Mouse (Mus musculus) CH12.LX (cell line): ENCODE results near the gene 2610507B11Rik. TPM values are rescaled to one million over a fixed set of nuclear protein-coding genes. Genes with fewer than 3 reads are reported as not detected.

Experiments used
- DNase-seq: peaks from one replicate; pipeline ENCODE4 v3.0.0-alpha.2; 2013; ENCODE audit errors: extremely low read depth
- H3K27ac ChIP-seq: 2 replicates; pipeline ENCODE4 v1.5.1; 2012; ENCODE audit warnings: low read depth, mild to moderate bottlenecking, control low read depth, moderate library complexity; ENCODE audit not compliant: insufficient read depth
- H3K27me3 ChIP-seq: replicated peaks from 2 replicates; pipeline ENCODE3; 2012; ENCODE audit warnings: inconsistent platforms
- H3K36me3 ChIP-seq, 2 experiments: replicated peaks in 1 of 2; 2 replicates each; pipeline versions ENCODE3 to v1.6.1; 2012; ENCODE audit warnings: inconsistent platforms in 1 of 2, low read length in 1 of 2, mild to moderate bottlenecking in 1 of 2, mixed read lengths in 1 of 2, moderate library complexity in 1 of 2; ENCODE audit not compliant: control insufficient read depth in 1 of 2, insufficient read depth in 1 of 2
- H3K4me1 ChIP-seq, 2 experiments: 2 replicates each; pipeline ENCODE4 v1.6.1; 2012; ENCODE audit warnings: inconsistent platforms in 1 of 2, moderate library complexity in 1 of 2; ENCODE audit not compliant: insufficient read depth in 2 of 2, control insufficient read depth in 1 of 2
- H3K4me2 ChIP-seq: 2 replicates; pipeline ENCODE4 v1.6.1; 2012; ENCODE audit warnings: low read depth, mild to moderate bottlenecking, control low read depth; ENCODE audit not compliant: poor library complexity, insufficient read depth, severe bottlenecking
- H3K4me3 ChIP-seq, 3 experiments: fragments of 150-350 bp in 1 of 3; sonication (generic) in 1 of 3; replicated peaks in 1 of 3; 2 replicates each; pipeline versions ENCODE3 to v1.5.1; 2011 to 2012; ENCODE audit warnings: low read depth in 2 of 3, low read length in 2 of 3, mild to moderate bottlenecking in 2 of 3, moderate library complexity in 2 of 3, control low read depth in 1 of 3, improper control_type of control experiment in 1 of 3, inconsistent platforms in 1 of 3, mixed read lengths in 1 of 3; ENCODE audit not compliant: poor library complexity in 1 of 3
- H3K79me2 ChIP-seq: replicated peaks from 2 replicates; pipeline ENCODE4 v1.6.1; 2012; ENCODE audit warnings: mild to moderate bottlenecking, moderate library complexity; ENCODE audit not compliant: control insufficient read depth, poor library complexity, insufficient read depth, severe bottlenecking; ENCODE audit errors: extremely low read depth
- H3K9ac ChIP-seq: 2 replicates; pipeline ENCODE4 v1.6.1; 2012; ENCODE audit warnings: low read depth, mild to moderate bottlenecking, control low read depth, moderate library complexity; ENCODE audit not compliant: insufficient read depth
- H3K9me3 ChIP-seq: replicated peaks from 2 replicates; pipeline ENCODE3; 2012; ENCODE audit warnings: low read length, inconsistent platforms, mixed read lengths
- BHLHE40 ChIP-seq: IDR thresholded peaks from 2 replicates; pipeline ENCODE4 v1.6.1; 2011; ENCODE audit warnings: mild to moderate bottlenecking, low read depth, low read length, improper control_type of control experiment
- CHD1 ChIP-seq: IDR thresholded peaks from 2 replicates; pipeline ENCODE4 v1.6.1; 2012; ENCODE audit warnings: low read depth, low read length, improper control_type of control experiment, inconsistent platforms
- CTCF ChIP-seq, 2 experiments: IDR thresholded peaks in 1 of 2; conservative IDR thresholded peaks in 1 of 2; 2 replicates each; pipeline ENCODE4 v1.5.1; 2011 to 2012; ENCODE audit warnings: low read depth in 2 of 2, low read length in 2 of 2, improper control_type of control experiment in 1 of 2, inconsistent platforms in 1 of 2, mild to moderate bottlenecking in 1 of 2, moderate library complexity in 1 of 2
- E2F4 ChIP-seq: IDR thresholded peaks from 2 replicates; pipeline ENCODE4 v1.6.1; 2011; ENCODE audit warnings: low read depth, low read length, improper control_type of control experiment; ENCODE audit not compliant: insufficient replicate concordance
- EP300 ChIP-seq: IDR thresholded peaks from 2 replicates; pipeline ENCODE4 v1.6.1; 2011; ENCODE audit warnings: low read length, improper control_type of control experiment
- ETS1 ChIP-seq: conservative IDR thresholded peaks from 2 replicates; pipeline ENCODE4 v1.6.1; 2012; ENCODE audit warnings: low read depth, mild to moderate bottlenecking, inconsistent platforms, low read length, improper control_type of control experiment, moderate library complexity
- GABPA ChIP-seq: IDR thresholded peaks from 2 replicates; pipeline ENCODE4 v1.6.1; 2012; ENCODE audit warnings: low read depth, low read length, improper control_type of control experiment, inconsistent platforms; ENCODE audit not compliant: insufficient replicate concordance
- HCFC1 ChIP-seq: IDR thresholded peaks from 2 replicates; pipeline ENCODE4 v1.6.1; 2012; ENCODE audit warnings: low read depth, mild to moderate bottlenecking, inconsistent platforms, low read length, improper control_type of control experiment
- IRF4 ChIP-seq: IDR thresholded peaks from 2 replicates; pipeline ENCODE4 v1.6.1; 2014; ENCODE audit warnings: low read depth, mild to moderate bottlenecking, inconsistent platforms, low read length, improper control_type of control experiment
- JUN ChIP-seq: IDR thresholded peaks from 2 replicates; pipeline ENCODE4 v1.6.1; 2011; ENCODE audit warnings: low read depth, mild to moderate bottlenecking, low read length, improper control_type of control experiment, moderate library complexity; ENCODE audit not compliant: insufficient read depth
- JUND ChIP-seq: conservative IDR thresholded peaks from 2 replicates; pipeline ENCODE4 v1.6.1; 2011; ENCODE audit warnings: low read depth, low read length, improper control_type of control experiment
- KAT2A ChIP-seq: IDR thresholded peaks from 2 replicates; pipeline ENCODE4 v1.6.1; 2012; ENCODE audit warnings: low read length, improper control_type of control experiment, inconsistent platforms; ENCODE audit not compliant: insufficient replicate concordance
- MAFK ChIP-seq: IDR thresholded peaks from 2 replicates; pipeline ENCODE4 v1.6.1; 2011; ENCODE audit warnings: low read length, improper control_type of control experiment; ENCODE audit not compliant: insufficient replicate concordance
- MAX ChIP-seq: IDR thresholded peaks from 2 replicates; pipeline ENCODE4 v1.6.1; 2011; ENCODE audit warnings: low read length, improper control_type of control experiment
- MXI1 ChIP-seq: IDR thresholded peaks from 2 replicates; pipeline ENCODE4 v1.6.1; 2011; ENCODE audit warnings: mild to moderate bottlenecking, low read depth, low read length, improper control_type of control experiment
- MYC ChIP-seq: IDR thresholded peaks from 2 replicates; pipeline ENCODE4 v1.6.1; 2011; ENCODE audit warnings: low read depth, mild to moderate bottlenecking, improper control_type of control experiment, low read length
- NRF1 ChIP-seq: IDR thresholded peaks from 2 replicates; pipeline ENCODE4 v1.6.1; 2014; ENCODE audit warnings: low read depth, mild to moderate bottlenecking, inconsistent platforms, low read length, improper control_type of control experiment, moderate library complexity
- RAD21 ChIP-seq: IDR thresholded peaks from 2 replicates; pipeline ENCODE4 v1.6.1; 2011; ENCODE audit warnings: low read depth, mild to moderate bottlenecking, low read length, improper control_type of control experiment, moderate library complexity
- SIN3A ChIP-seq: IDR thresholded peaks from 2 replicates; pipeline ENCODE4 v1.6.1; 2012; ENCODE audit warnings: low read length, improper control_type of control experiment, inconsistent platforms
- SMC3 ChIP-seq: IDR thresholded peaks from 2 replicates; pipeline ENCODE4 v1.6.1; 2011; ENCODE audit warnings: low read depth, low read length, improper control_type of control experiment
- TBP ChIP-seq: conservative IDR thresholded peaks from 2 replicates; pipeline ENCODE4 v1.6.1; 2011; ENCODE audit warnings: low read depth, low read length, improper control_type of control experiment
- UBTF ChIP-seq: IDR thresholded peaks from 2 replicates; pipeline ENCODE4 v1.6.1; 2012; ENCODE audit warnings: low read depth, mild to moderate bottlenecking, inconsistent platforms, low read length, improper control_type of control experiment, moderate library complexity
- USF2 ChIP-seq: conservative IDR thresholded peaks from 2 replicates; pipeline ENCODE4 v1.6.1; 2011; ENCODE audit warnings: low read depth, low read length, improper control_type of control experiment
- ZC3H11A ChIP-seq: IDR thresholded peaks from 2 replicates; pipeline ENCODE4 v1.6.1; 2012; ENCODE audit warnings: low read depth, mild to moderate bottlenecking, inconsistent platforms, low read length, improper control_type of control experiment
- dilution Hi-C: fragments of 300-500 bp; cut with MboI; formaldehyde crosslinking; loops from 2 replicates; pipeline ENCODE4 v1.14.3; 2020; ENCODE audit warnings: low sequenced_read_pairs; ENCODE audit not compliant: extremely low pct_unique_long_range_greater_than_20kb, extremely low pct_ligation_motif_present
- in situ Hi-C: fragments of 300-500 bp; cut with MboI; formaldehyde crosslinking; loops from 3 replicates; pipeline ENCODE4 v1.14.3; 2019; ENCODE audit warnings: low sequenced_read_pairs, low pct_ligation_motif_present, low pct_unique_long_range_greater_than_20kb, mixed read lengths
- polyA plus RNA-seq: library from polyadenylated mRNA; unstranded; fragments of >175 nt; gene quantifications from 2 replicates; pipeline ENCODE4 v1.2.1, GENCODE M21; 2012; ENCODE audit warnings: low read depth; ENCODE audit not compliant: insufficient read length
- total RNA-seq, 2 experiments: library from RNA; depleted of rRNA; stranded (reverse); fragments of 300-350 nt in 1 of 2; fragments of >200 nt in 1 of 2; gene quantifications; 2 replicates each; pipeline ENCODE4 v1.2.3; 2012 to 2014

The 2610507B11Rik gene
- total and polyA plus RNA-seq, 3 experiments, result 58.9 to 96.9 (median 89.3) TPM

GRCm38 (mm10) chr11:78327634-78328511, 66.3 kb downstream of the 2610507B11Rik start, which contains the start of gene Pigs (continued):
- TF ChIP-seq HCFC1 (peak; percentile 68), ZC3H11A (no peak), GABPA (no peak), ETS1 (no peak), MYC (peak; percentile 69; the same call in 1 of the 2 replicates), UBTF (no peak; the same call in 1 of the 2 replicates), MAX (no peak; the same call in none of the 2 replicates), EP300 (no peak), RAD21 (no peak; the same call in none of the 2 replicates), NRF1 (peak; percentile 91), JUND (no peak), KAT2A (no peak), CTCF (conservative IDR thresholded peaks at IDR 0.05 in 1 of 2, IDR thresholded peaks at IDR 0.05 in 1 of 2; ENCODE audit: low read depth in 2 of 2, low read length in 2 of 2) (peak in 1 of 2 experiments; percentile 43; a peak in 2 of 4 replicates), TBP (peak; percentile 93), CHD1 (0 out of 2 replicates have a peak, but pooled peaks have one; percentile 16), E2F4 (0 out of 2 replicates have a peak, but pooled peaks have one; percentile 44), MXI1 (no peak; the same call in 1 of the 2 replicates), JUN (no peak), BHLHE40 (peak; percentile 74), USF2 (no peak), SMC3 (0 out of 2 replicates have a peak, but pooled peaks have one; percentile 10)
- TF ChIP-seq, all 38 proteins: peak for 21

GRCm38 (mm10) chr11:78328512-78329056, 67.0 kb downstream of the 2610507B11Rik start:
- Histone ChIP-seq H3K36me3 (peaks cover 17 to 55% of the 10 kb centered on the region in 2 experiments), H3K9ac (peak overlapping the region; percentile 54), H3K27me3 (no peaks in the 10 kb centered on the region), H3K27ac (peak overlapping the region; percentile 12; the same call in 1 of the 2 replicates), H3K9me3 (no peaks in the 10 kb centered on the region), H3K4me2 (peak overlapping the region; percentile 83), H3K79me2 (peaks cover 8% of the 10 kb centered on the region; the same call in 1 of the 2 replicates), H3K4me3 (peak overlapping the region; percentile 81 to 89 (median 85)), H3K4me1 (peaks cover 2 to 22% of the 10 kb centered on the region in 2 experiments; a peak in 3 of 4 replicates)
- dilution Hi-C loops (no loop called here), in situ Hi-C loops (no loop called here)
- TF ChIP-seq USF2 (no peak), SIN3A (peak; percentile 18), MAFK (no peak), RAD21 (no peak), IRF4 (no peak), MYC (no peak), UBTF (peak; percentile 79), CHD1 (no peak)
- no peak for DNase-seq
